Mouse (Mus musculus) effector memory CD4-positive, alpha-beta T cell, adult 5 months (primary cell): Measurements from ENCODE around the gene Fgf23. TPM values are rescaled to one million over a fixed set of nuclear protein-coding genes. Genes with fewer than 3 reads are reported as not detected.

ENCODE experiments used
- polyA plus RNA-seq: library from polyadenylated mRNA; unstranded; fragments of 100-300 nt; shearing (Covaris generic); gene quantifications from one replicate; pipeline ENCODE4 v1.2.1, GENCODE M21; 2017

The Fgf23 gene
- polyA plus RNA-seq = not detected

DNA sequence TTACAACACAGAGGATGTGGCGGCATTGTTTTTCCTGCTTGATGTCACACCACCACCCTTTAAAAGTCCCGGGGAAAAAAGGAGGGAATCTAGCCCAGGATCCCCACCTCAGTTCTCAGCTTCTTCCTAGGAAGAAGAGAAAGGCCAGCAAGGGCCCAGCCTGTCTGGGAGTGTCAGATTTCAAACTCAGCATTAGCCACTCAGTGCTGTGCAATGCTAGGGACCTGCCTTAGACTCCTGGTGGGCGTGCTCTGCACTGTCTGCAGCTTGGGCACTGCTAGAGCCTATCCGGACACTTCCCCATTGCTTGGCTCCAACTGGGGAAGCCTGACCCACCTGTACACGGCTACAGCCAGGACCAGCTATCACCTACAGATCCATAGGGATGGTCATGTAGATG is at the start of gene Fgf23:
Gene Fgf23 (plus strand): TSS at position 86 of the 400 bp plus-strand sequence.

DNA sequence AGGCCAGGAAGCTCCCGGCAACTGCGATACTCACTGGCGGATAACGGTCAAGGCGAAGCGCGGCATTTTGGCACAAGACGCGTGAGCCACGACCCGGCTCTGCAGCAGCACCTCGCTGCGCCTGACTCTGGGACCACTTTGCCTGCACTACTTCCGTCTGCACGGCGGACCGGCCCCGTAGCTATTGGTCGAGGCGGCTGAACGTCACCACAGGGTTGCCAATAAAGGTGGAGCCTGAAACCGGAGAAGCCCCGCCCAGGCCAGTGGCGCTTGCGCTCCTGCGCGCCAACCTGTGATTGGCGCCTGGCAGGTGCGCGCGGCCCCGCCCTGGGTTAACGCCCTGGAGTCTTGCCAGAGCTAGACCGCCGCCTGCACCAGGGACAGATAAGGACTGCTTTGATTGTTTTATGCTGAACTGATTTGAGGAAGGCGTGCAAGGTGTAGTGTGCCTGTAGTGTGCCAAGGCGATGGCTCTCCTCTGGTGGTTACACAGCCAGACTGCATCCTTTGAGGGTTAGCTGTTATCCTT is 36.8 kb downstream of the Fgf23 start, which contains the start of gene Tigar:
Gene Tigar (minus strand): TSS at position 156 of the 529 bp plus-strand sequence.

Other genes starting within 250 kb of the Fgf23 start
- 88.1 TPM for gene Ndufa9, start 223.8 kb upstream of the Fgf23 start, polyA plus RNA-seq
- not detected for gene Akap3, start 219.8 kb upstream of the Fgf23 start, polyA plus RNA-seq
- gene Dyrk4, start 151.1 kb upstream of the Fgf23 start, polyA plus RNA-seq = not detected
- 1.6 TPM for gene Rad51ap1, start 133.3 kb upstream of the Fgf23 start, polyA plus RNA-seq
- gene D6Wsu163e, start 132.9 kb upstream of the Fgf23 start, polyA plus RNA-seq = 6.9 TPM
- gene Fgf6, start 57.3 kb upstream of the Fgf23 start, polyA plus RNA-seq = not detected
- gene Tigar, start 36.7 kb downstream of the Fgf23 start, polyA plus RNA-seq = 9.5 TPM
- gene Ccnd2, start 79.3 kb downstream of the Fgf23 start, polyA plus RNA-seq = 539 TPM